In genomic region chr3:87635514-87635913, GRCm38 (mm10) we compare ENCODE assay signal across 17 mouse cellular contexts.
"Had no signal": no experiment of that assay in that cellular context is flagged by ENCODE, and none has a peak within 500 bp of the region (broad histone marks: within the 10 kb centered on the region; RNA-seq: fewer than 3 reads in every experiment).

No protein-coding gene starts in this region.

- DNase-seq: kidney, postnatal 10 days; kidney, postnatal 4 days; lung, adult 2 months; lung, postnatal 36 days; retina, postnatal 1 day; right cerebral cortex, postnatal 4 days; spleen, adult 18-20 months; thymus, adult 2 months; thymus, postnatal 25 days had no signal

- H3K27me3 ChIP-seq: limb, embryonic 13.5 days; liver, embryonic 15.5 days; neural tube, embryonic 13.5 days had no signal

- H3K36me3 ChIP-seq: limb, embryonic 13.5 days; liver, embryonic 15.5 days; neural tube, embryonic 13.5 days had no signal

- H3K9ac ChIP-seq: limb, embryonic 13.5 days; liver, embryonic 15.5 days; neural tube, embryonic 13.5 days had no signal

- ATAC-seq: lung, postnatal 0 days; midbrain, embryonic 16.5 days had no signal

- H3K4me3 ChIP-seq: layer of hippocampus, adult 2 months; limb, embryonic 13.5 days; liver, embryonic 15.5 days; midbrain, embryonic 10.5 days; neural tube, embryonic 13.5 days had no signal

- H3K9me3 ChIP-seq: limb, embryonic 13.5 days; liver, embryonic 15.5 days; midbrain, embryonic 10.5 days; neural tube, embryonic 13.5 days had no signal

- H3K27ac ChIP-seq: layer of hippocampus, adult 2 months; limb, embryonic 13.5 days; liver, embryonic 15.5 days; midbrain, embryonic 10.5 days; neural tube, embryonic 13.5 days had no signal

- H3K4me1 ChIP-seq: liver, embryonic 15.5 days had no signal

- H3K4me2 ChIP-seq: limb, embryonic 13.5 days; liver, embryonic 11.5 days; liver, embryonic 15.5 days; neural tube, embryonic 13.5 days had no signal
